Mouse (Mus musculus) neural tube, embryonic 11.5 days (tissue): ENCODE results near the gene Scgb2a2. TPM values are rescaled to one million over a fixed set of nuclear protein-coding genes. Genes with fewer than 3 reads are reported as not detected.

ENCODE experiments used
- microRNA-seq: library from miRNA; unstranded; fragments of <30 nt; microRNA quantifications from one replicate; pipeline ENCODE4, GENCODE M21; 2016
- polyA plus RNA-seq: library from polyadenylated mRNA; unstranded; fragments of >200 nt; fragmentation: Nextera tagmentation; extraction: Ambion mirVana; gene quantifications from 2 replicates; pipeline ENCODE4 v1.2.1, GENCODE M21; 2014

Gene Scgb2a2
- polyA plus RNA-seq, 1 experiment from 2014 or later: not detected

Small RNA genes lying within 50 kb of the gene (microRNA-seq; reads per million reads assigned to microRNA genes)
- not detected for gene Gm22369

Other genes starting within 250 kb of the Scgb2a2 start
- 91.8 and 103 TPM in 2 replicates for gene Incenp, start 52.0 kb downstream of the Scgb2a2 start, polyA plus RNA-seq
- 1,187 and 1,207 TPM in 2 replicates for gene Fth1, start 133.0 kb downstream of the Scgb2a2 start, polyA plus RNA-seq
- gene Best1, start 154.1 kb downstream of the Scgb2a2 start, polyA plus RNA-seq: 1.0 and 1.5 TPM in 2 replicates
- gene Rab3il1, start 154.1 kb downstream of the Scgb2a2 start, polyA plus RNA-seq: 42.6 and 43.0 TPM in 2 replicates
- gene Fads3, start 194.0 kb downstream of the Scgb2a2 start, polyA plus RNA-seq: 6.1 and 6.2 TPM in 2 replicates